Mouse (Mus musculus) midbrain, embryonic 10.5 days (tissue): ENCODE data around the gene Lsm14a. TPM values are rescaled to one million over a fixed set of nuclear protein-coding genes. Genes with fewer than 3 reads are reported as not detected.
"Not testable (repeated sequence)": the region's sequence is repeated elsewhere in the genome, so short reads cannot be mapped to it uniquely, and the experiment has no call there.

ENCODE experiments used
- DNase-seq: peaks from one replicate; pipeline ENCODE4 v3.0.0-alpha.2; 2017; ENCODE audit warnings: low spot score
- H3K27ac ChIP-seq: fragments of 300-500 bp; sonication (generic); replicated peaks from 2 replicates; pipeline ENCODE4 v1.5.1; 2016; ENCODE audit warnings: mild to moderate bottlenecking
- H3K27me3 ChIP-seq: fragments of 300-500 bp; sonication (generic); 2 replicates; pipeline ENCODE4 v1.6.1; 2016; ENCODE audit warnings: low read depth, mild to moderate bottlenecking; ENCODE audit not compliant: poor library complexity, severe bottlenecking
- H3K36me3 ChIP-seq: fragments of 300-500 bp; sonication (generic); 2 replicates; pipeline ENCODE4 v1.6.1; 2016; ENCODE audit warnings: mild to moderate bottlenecking, moderate library complexity
- H3K4me1 ChIP-seq: fragments of 300-500 bp; sonication (generic); 2 replicates; pipeline ENCODE4 v1.6.1; 2016
- H3K4me3 ChIP-seq: fragments of 300-500 bp; sonication (generic); 2 replicates; pipeline ENCODE4 v1.5.1; 2016; ENCODE audit warnings: mild to moderate bottlenecking, moderate library complexity
- H3K9me3 ChIP-seq: fragments of 300-500 bp; sonication (generic); replicated peaks from 2 replicates; pipeline ENCODE4 v1.6.1; 2016; ENCODE audit warnings: mild to moderate bottlenecking
- WGBS: fragments of 180-500 bp; shearing (Covaris S2); methylation state at CpG from one replicate; pipeline ENCODE4 v1.1.7; 2016; 5-methylcytosine and 5-hydroxymethylcytosine counted together
- polyA plus RNA-seq: library from polyadenylated mRNA; unstranded; fragments of >200 nt; fragmentation: Nextera tagmentation; extraction: Ambion mirVana; gene quantifications from 2 replicates; pipeline ENCODE4 v1.2.1, GENCODE M21; 2016

Gene Lsm14a
- polyA plus RNA-seq, 1 experiment from 2014 or later: 109 TPM

- H3K36me3 ChIP-seq: peaks cover 100% of the 10 kb centered on the region
- H3K4me3 ChIP-seq: no peak overlapping the region
- no peaks in the 10 kb centered on the region for H3K9me3 ChIP-seq
- H3K27me3 ChIP-seq: no peaks in the 10 kb centered on the region
- no peak for DNase-seq
- H3K4me1 ChIP-seq: no peaks in the 10 kb centered on the region
- 88% methylated on average over 1 of the region's 1 CpGs for WGBS
- H3K27ac ChIP-seq: no peak overlapping the region
Measured at GRCm38 (mm10) chr7:34348011-34348410, 45.1 kb downstream of the Lsm14a start.

GRCm38 (mm10) chr7:34347041-34347440 lies 46.1 kb downstream of the Lsm14a start:
- H3K4me3 ChIP-seq: no peak overlapping the region
- no peaks in the 10 kb centered on the region for H3K4me1 ChIP-seq
- no peaks in the 10 kb centered on the region for H3K9me3 ChIP-seq
- no peak overlapping the region for H3K27ac ChIP-seq
- no peaks in the 10 kb centered on the region for H3K27me3 ChIP-seq
- WGBS: 90% methylated on average over 3 of the region's 3 CpGs
- peaks cover 100% of the 10 kb centered on the region for H3K36me3 ChIP-seq
- no peak for DNase-seq

GRCm38 (mm10) chr7:34346505-34346904 lies 46.6 kb downstream of the Lsm14a start:
- WGBS: 98% methylated on average over 4 of the region's 4 CpGs
- no peak for DNase-seq
- H3K4me1 ChIP-seq: no peaks in the 10 kb centered on the region
- no peaks in the 10 kb centered on the region for H3K27me3 ChIP-seq
- no peak overlapping the region for H3K4me3 ChIP-seq
- peaks cover 100% of the 10 kb centered on the region for H3K36me3 ChIP-seq
- H3K9me3 ChIP-seq: no peaks in the 10 kb centered on the region
- no peak overlapping the region for H3K27ac ChIP-seq

DNA sequence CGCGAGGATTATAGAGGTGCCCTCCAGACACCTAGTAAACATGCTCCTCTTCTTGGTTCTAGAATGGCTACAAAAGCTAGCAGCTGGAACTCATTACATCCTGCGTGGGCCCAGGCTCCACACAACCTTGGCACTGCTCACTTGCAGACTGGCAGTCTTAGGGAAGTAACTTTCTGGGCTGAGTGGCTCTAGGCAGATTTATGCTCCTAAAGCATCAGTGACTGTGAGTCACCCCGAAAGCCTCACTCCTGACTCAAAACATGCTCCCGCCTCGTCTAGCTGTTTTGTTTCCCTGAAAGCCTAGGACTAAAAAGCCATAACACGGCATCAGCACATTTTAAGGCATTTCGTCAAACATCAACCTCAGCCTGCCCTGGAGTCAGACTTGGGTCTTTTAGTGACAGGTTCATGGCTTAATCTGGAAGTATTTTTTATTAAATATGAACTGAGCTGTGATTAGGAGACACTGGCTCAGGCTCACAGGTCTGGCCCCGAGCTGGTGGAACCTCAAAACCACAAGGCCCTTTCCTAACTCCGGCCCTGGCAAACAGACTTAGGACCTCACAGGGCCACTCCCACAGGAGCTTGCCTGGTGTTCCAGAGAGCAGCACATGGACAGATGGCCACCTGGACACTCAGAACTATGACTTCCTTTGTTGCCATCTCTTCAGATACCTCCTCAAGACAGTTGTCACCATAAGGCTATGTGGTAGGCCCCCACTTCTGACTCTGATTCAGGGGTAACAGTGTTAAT lies 50.9 kb downstream of the Lsm14a start:
- H3K36me3 ChIP-seq: peaks cover 84% of the 10 kb centered on the region

DNA sequence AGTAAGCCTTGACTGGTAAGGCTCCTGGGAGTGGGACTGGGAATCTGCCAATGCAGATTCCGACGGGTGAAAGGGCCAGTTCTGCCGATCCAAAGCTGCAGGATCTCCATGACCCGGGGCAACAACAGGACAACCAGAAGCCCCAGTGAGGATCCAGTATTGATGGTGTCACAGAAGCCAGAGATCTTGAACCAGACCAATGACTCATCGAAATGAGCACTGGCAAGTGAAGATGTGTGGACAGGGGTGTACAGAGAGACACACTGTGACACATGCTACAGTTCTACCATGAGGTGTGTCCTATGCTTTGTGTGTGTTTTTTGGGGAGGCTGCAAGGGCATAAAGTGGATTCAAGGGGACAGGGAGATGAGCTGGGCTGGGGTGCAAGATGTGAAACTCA lies 52.3 kb downstream of the Lsm14a start:
- H3K27me3 ChIP-seq: no peaks in the 10 kb centered on the region
- DNase-seq: no peak
- no peak overlapping the region for H3K4me3 ChIP-seq
- no peaks in the 10 kb centered on the region; the same call in 1 of the 2 replicates for H3K9me3 ChIP-seq
- no peaks in the 10 kb centered on the region for H3K4me1 ChIP-seq
- H3K27ac ChIP-seq: no peak overlapping the region
- 93% methylated on average over 5 of the region's 5 CpGs for WGBS
- peaks cover 70% of the 10 kb centered on the region for H3K36me3 ChIP-seq

More for the DNA sequence above, 50.9 kb downstream of the Lsm14a start:
- Histone ChIP-seq H3K27me3 (no peaks in the 10 kb centered on the region), H3K4me1 (no peaks in the 10 kb centered on the region), H3K4me3 (no peak overlapping the region), H3K27ac (no peak overlapping the region), H3K9me3 (no peaks in the 10 kb centered on the region)
- WGBS: 93% methylated on average over 10 of the region's 10 CpGs
- DNase-seq: no peak

DNA sequence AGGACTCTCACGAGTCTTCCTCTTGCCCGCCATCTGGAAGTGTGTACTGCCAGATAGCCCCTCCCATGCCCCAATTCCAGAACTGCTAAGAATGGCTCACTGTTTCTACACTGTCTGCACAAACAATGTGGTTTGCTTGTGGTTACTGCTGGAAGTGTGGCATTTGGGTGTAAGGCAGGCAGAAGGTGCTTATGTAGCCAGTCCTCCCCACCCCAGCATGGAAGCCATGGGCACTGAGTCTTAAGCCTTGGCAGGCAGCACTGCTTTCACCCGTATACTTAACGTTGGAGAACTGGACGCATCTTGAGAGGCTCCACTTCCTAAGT lies 54.0 kb downstream of the Lsm14a start:
- Histone ChIP-seq H3K36me3 (peaks cover 53% of the 10 kb centered on the region), H3K27me3 (no peaks in the 10 kb centered on the region), H3K27ac (no peak overlapping the region), H3K9me3 (no peaks in the 10 kb centered on the region; the same call in 1 of the 2 replicates), H3K4me3 (no peak overlapping the region), H3K4me1 (no peaks in the 10 kb centered on the region)
- DNase-seq: no peak
- WGBS: 88% methylated on average over 5 of the region's 5 CpGs

DNA sequence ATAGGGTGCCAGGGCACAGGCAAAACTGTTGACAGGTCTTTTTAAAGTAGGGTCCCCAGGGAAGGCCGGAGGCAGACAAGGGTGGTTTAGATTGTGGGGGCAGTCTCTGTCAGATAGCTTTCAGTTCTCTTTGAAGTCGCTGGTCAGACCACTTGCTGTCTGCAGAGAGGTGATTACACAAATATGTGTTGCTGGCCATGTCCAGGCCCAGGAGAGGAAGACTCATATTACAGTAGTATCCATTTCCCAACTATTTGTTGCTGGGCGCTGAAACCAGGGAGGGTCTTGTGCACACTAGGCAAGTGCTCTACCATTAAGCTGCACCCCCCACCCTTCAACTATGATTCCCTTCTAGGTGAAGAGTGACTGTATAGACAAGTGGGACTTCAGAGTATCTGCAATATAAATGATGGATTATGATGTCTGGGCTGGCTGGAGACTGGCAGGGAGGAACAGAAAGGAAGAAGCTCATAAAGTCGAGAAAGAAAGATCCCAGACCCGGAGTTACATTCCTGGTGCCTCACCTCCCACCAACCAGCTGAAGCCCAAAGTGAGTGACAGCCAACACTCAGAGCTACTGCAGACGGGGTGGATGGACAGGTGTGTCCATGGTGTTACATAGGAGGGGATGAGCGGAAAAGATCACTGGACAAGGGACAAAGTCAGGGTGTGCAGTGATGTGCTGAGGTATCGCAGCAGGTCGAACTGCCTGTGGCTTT lies 54.5 kb downstream of the Lsm14a start:
- 86% methylated on average over 9 of the region's 9 CpGs for WGBS
- H3K9me3 ChIP-seq: no peaks in the 10 kb centered on the region; the same call in 1 of the 2 replicates
- peaks cover 48% of the 10 kb centered on the region for H3K36me3 ChIP-seq
- no peak overlapping the region for H3K4me3 ChIP-seq
- H3K27me3 ChIP-seq: no peaks in the 10 kb centered on the region
- H3K27ac ChIP-seq: no peak overlapping the region
- no peaks in the 10 kb centered on the region for H3K4me1 ChIP-seq
- no peak for DNase-seq

- no peak for DNase-seq
- Histone ChIP-seq H3K27me3 (no peaks in the 10 kb centered on the region), H3K36me3 (peaks cover 35% of the 10 kb centered on the region), H3K27ac (no peak overlapping the region), H3K4me1 (no peaks in the 10 kb centered on the region), H3K9me3 (no peaks in the 10 kb centered on the region; the same call in 1 of the 2 replicates), H3K4me3 (no peak overlapping the region)
- 93% methylated on average over 2 of the region's 2 CpGs for WGBS
Measured at GRCm38 (mm10) chr7:34337268-34337667, 55.8 kb downstream of the Lsm14a start.

- H3K27ac ChIP-seq, H3K27me3 ChIP-seq, H3K9me3 ChIP-seq, H3K4me3 ChIP-seq, DNase-seq, H3K4me1 ChIP-seq: not testable (repeated sequence)
- H3K36me3 ChIP-seq: peaks cover 28% of the 10 kb centered on the region
- 80% methylated on average over 1 of the region's 1 CpGs for WGBS
Measured at GRCm38 (mm10) chr7:34336545-34336944, 56.6 kb downstream of the Lsm14a start.

GRCm38 (mm10) chr7:34327493-34327892 lies 65.6 kb downstream of the Lsm14a start:
- Histone ChIP-seq H3K9me3 (peaks cover 5% of the 10 kb centered on the region; the same call in 1 of the 2 replicates), H3K27me3 (no peaks in the 10 kb centered on the region), H3K36me3 (no peaks in the 10 kb centered on the region), H3K4me1 (no peaks in the 10 kb centered on the region), H3K27ac (no peak overlapping the region), H3K4me3 (no peak overlapping the region)
- WGBS: 69% methylated on average over 3 of the region's 3 CpGs
- no peak for DNase-seq

DNA sequence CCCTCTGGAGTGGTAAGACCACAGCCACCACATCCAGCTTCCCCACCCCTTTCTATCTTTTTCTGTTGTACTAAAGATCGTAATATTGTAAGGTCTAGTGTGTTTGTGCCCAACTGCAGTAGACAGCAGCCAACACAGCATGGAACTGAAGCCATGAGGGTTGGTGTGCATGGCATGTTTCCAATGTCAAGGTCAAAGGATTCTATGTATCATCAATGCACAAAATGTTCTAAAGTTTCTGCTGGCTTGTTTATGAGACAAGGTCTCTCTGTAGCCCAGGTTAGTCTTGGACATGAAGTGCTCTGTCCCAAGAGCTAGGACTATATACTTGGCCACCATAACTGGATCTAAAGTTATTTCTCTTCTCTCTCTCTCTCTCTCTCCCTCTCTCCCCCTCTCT lies 68.3 kb downstream of the Lsm14a start:
- Histone ChIP-seq H3K27ac (no peak overlapping the region), H3K4me1 (peaks cover 4% of the 10 kb centered on the region), H3K36me3 (no peaks in the 10 kb centered on the region), H3K27me3 (no peaks in the 10 kb centered on the region), H3K9me3 (peaks cover 5% of the 10 kb centered on the region; the same call in 1 of the 2 replicates), H3K4me3 (no peak overlapping the region)
- no peak for DNase-seq
- WGBS: 94% methylated on average over 1 of the region's 1 CpGs

- H3K36me3 ChIP-seq: no peaks in the 10 kb centered on the region
- no peaks in the 10 kb centered on the region for H3K27me3 ChIP-seq
- no peak overlapping the region for H3K27ac ChIP-seq
- no peak overlapping the region for H3K4me3 ChIP-seq
- H3K4me1 ChIP-seq: peaks cover 6% of the 10 kb centered on the region
- no peak for DNase-seq
- H3K9me3 ChIP-seq: peaks cover 5% of the 10 kb centered on the region; the same call in 1 of the 2 replicates
- 87% methylated on average over 2 of the region's 2 CpGs for WGBS
Measured at GRCm38 (mm10) chr7:34324005-34324404, 69.1 kb downstream of the Lsm14a start.

DNA sequence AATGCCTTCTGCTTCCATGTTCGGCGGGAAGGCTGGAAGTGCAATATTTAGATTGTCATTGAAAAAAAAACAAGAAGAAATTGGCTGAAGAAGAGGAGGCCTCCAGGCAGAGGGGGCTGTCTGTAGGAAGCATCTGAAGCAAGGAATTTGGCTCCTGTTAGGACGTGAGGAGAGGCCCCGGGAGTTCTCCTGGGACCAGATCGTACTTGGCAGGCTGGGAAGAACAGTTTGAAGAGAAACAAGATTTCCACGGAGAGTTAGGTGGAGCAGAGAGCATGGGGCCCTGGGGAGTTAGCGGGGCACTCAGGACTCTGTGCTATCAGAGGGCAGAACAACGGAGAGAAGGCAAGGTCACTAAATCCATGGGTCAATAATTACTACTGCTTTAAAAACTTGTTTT lies 69.8 kb downstream of the Lsm14a start:
- WGBS: 86% methylated on average over 8 of the region's 8 CpGs

More for the DNA sequence above, 69.8 kb downstream of the Lsm14a start:
- DNase-seq: no peak
- Histone ChIP-seq H3K4me1 (peaks cover 6% of the 10 kb centered on the region), H3K9me3 (peaks cover 5% of the 10 kb centered on the region; the same call in 1 of the 2 replicates), H3K27ac (no peak overlapping the region), H3K4me3 (no peak overlapping the region), H3K36me3 (no peaks in the 10 kb centered on the region), H3K27me3 (no peaks in the 10 kb centered on the region)
